Mouse (Mus musculus): ENCODE results near the gene Sval1. TPM values are rescaled to one million over a fixed set of nuclear protein-coding genes. Genes with fewer than 3 reads are reported as not detected.

Gene Sval1
- polyA plus RNA-seq (2011; ENCODE audit: insufficient read depth, insufficient read length, low replicate concordance, missing spikeins): not detected in 2 replicates

DNA sequence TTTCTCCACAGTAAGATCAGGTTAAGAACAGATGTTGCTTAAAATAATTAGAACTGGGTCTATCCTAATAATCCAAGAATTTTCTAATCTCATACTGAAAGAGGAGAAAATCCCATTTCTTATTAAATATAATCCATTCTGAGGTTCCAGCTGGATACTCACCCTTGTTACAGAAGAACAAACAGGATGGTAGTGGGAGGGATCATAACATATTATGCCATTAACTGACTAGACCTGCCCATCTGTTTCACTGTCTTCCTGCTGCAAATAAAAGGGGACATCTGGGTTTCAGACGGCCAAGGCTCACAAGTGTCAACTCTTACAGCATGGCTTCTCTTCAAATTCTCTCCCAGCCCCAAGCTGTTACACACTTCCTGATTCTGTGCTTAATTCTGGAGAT lies at the start of gene Sval1:
Sval1 (plus strand) TSS at position 301 of the 400 bp plus-strand sequence.
- no peak within 1 kb of the TSS for H3K27ac ChIP-seq (ENCODE audit: control insufficient read depth, insufficient read depth, low read depth, low read length, poor library complexity)
- WGBS: 70% methylated on average over 1 of the region's 1 CpGs
- TF ChIP-seq POLR2A (IDR thresholded peaks at IDR 0.05; ENCODE audit: borderline replicate concordance, control insufficient read depth, low read depth, low read length) (no peak), CTCF (IDR thresholded peaks at IDR 0.05; ENCODE audit: control insufficient read depth, insufficient read depth, low read length) (no peak)
- no peak within 1 kb of the TSS for H3K4me3 ChIP-seq (replicated peaks; ENCODE audit: control insufficient read depth, low read depth, low read length)
- H3K4me1 ChIP-seq (ENCODE audit: control insufficient read depth, insufficient read depth, low read length): no peaks in the 10 kb centered on the region

DNA sequence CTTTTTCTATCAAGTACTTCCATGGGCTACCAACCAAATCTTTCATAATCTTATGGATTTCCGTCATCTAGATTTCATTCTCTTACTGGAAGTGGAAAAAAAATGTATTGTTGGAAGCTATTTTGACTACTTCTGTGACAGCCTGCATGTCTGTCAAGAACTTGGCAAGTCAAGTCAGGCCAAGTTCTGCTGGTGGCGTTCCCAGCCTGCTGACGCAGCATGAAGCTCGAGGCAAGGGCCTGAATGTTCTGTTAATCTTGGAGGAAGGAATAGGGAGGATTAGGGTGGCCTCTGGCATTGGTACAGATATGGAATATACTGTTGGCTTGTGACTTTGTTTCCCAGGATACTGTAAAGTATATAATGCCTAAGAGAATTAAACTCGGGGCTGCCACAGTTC lies 39.8 kb upstream of the Sval1 start:
- Histone ChIP-seq H3K4me3 (replicated peaks; ENCODE audit: control insufficient read depth, low read depth, low read length) (no peak overlapping the region), H3K4me1 (ENCODE audit: control insufficient read depth, insufficient read depth, low read length) (no peaks in the 10 kb centered on the region), H3K27ac (ENCODE audit: control insufficient read depth, insufficient read depth, low read depth, low read length, poor library complexity) (no peak overlapping the region)
- TF ChIP-seq POLR2A (IDR thresholded peaks at IDR 0.05; ENCODE audit: borderline replicate concordance, control insufficient read depth, low read depth, low read length) (no peak), CTCF (IDR thresholded peaks at IDR 0.05; ENCODE audit: control insufficient read depth, insufficient read depth, low read length) (no peak)
- 77% methylated on average over 5 of the region's 5 CpGs for WGBS

DNA sequence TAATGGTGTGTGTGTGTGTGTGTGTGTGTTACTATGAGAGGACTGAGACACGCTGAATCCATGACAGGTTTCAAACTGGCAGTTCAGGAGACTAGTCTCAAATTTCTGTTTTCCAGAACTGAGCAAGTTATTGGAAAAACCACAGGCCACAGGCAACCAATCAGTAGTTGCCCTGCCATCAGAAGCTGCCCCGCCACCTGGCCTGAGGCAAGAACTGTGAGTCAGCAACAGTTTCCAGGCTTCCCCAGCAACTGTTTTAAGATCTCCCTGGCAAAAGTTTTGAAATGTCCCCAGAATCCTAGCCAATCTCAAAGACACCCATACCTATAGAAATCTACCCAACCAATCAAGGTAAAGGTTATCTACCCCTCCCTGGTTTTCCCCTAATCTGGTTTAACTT lies 36.5 kb upstream of the Sval1 start:
- H3K27ac ChIP-seq (ENCODE audit: control insufficient read depth, insufficient read depth, low read depth, low read length, poor library complexity): no peak overlapping the region
- H3K4me3 ChIP-seq (replicated peaks; ENCODE audit: control insufficient read depth, low read depth, low read length): no peak overlapping the region
- no peak for TF ChIP-seq CTCF (IDR thresholded peaks at IDR 0.05; ENCODE audit: control insufficient read depth, insufficient read depth, low read length)
- TF ChIP-seq POLR2A (IDR thresholded peaks at IDR 0.05; ENCODE audit: borderline replicate concordance, control insufficient read depth, low read depth, low read length): no peak
- 66% methylated on average over 2 of the region's 2 CpGs for WGBS
- no peaks in the 10 kb centered on the region for H3K4me1 ChIP-seq (ENCODE audit: control insufficient read depth, insufficient read depth, low read length)

DNA sequence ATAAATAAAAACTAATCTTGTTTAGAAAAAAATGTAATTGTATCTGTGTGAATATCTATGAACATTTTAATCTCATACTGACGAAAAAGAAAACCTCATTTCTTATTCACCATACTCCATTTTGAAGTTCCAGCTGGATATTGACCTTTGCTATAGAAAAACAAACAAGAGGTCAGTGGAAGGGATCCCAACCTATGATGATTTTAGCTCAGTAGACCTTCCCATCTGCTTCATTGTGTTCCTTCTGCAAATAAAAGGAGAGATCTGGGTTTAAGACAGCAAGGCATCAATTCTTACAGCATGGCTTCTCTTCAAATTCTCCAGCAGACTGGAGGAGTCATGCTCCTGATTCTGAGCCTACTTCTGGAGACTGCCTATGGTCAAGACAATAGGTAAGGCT lies 16.4 kb downstream of the Sval1 start, which contains the start of gene Sval3:
Sval3 (plus strand) TSS at position 301 of the 400 bp plus-strand sequence.
- Histone ChIP-seq H3K4me1 (ENCODE audit: control insufficient read depth, insufficient read depth, low read length) (no peaks in the 10 kb centered on the region), H3K4me3 (replicated peaks; ENCODE audit: control insufficient read depth, low read depth, low read length) (no peak within 1 kb of the TSS), H3K27ac (ENCODE audit: control insufficient read depth, insufficient read depth, low read depth, low read length, poor library complexity) (no peak within 1 kb of the TSS)
- TF ChIP-seq POLR2A (IDR thresholded peaks at IDR 0.05; ENCODE audit: borderline replicate concordance, control insufficient read depth, low read depth, low read length) (no peak), CTCF (IDR thresholded peaks at IDR 0.05; ENCODE audit: control insufficient read depth, insufficient read depth, low read length) (no peak)
- 61% methylated on average over 1 of the region's 1 CpGs for WGBS

Other genes with a start within 250 kb of the Sval1 start
- 1,009 and 1,115 TPM in 2 replicates for gene Kel, start 247.3 kb upstream of the Sval1 start, polyA plus RNA-seq (2011; ENCODE audit: insufficient read depth, insufficient read length, low replicate concordance, missing spikeins)
- not detected in 2 replicates for gene Olfr459, start 176.5 kb upstream of the Sval1 start, polyA plus RNA-seq (2011; ENCODE audit: insufficient read depth, insufficient read length, low replicate concordance, missing spikeins)
- not detected in 2 replicates for gene Pip, start 104.1 kb upstream of the Sval1 start, polyA plus RNA-seq (2011; ENCODE audit: insufficient read depth, insufficient read length, low replicate concordance, missing spikeins)
- gene Sval2, start 98.6 kb upstream of the Sval1 start, polyA plus RNA-seq (2011; ENCODE audit: insufficient read depth, insufficient read length, low replicate concordance, missing spikeins): not detected in 2 replicates
- not detected in 2 replicates for gene Sval3, start 16.5 kb downstream of the Sval1 start, polyA plus RNA-seq (2011; ENCODE audit: insufficient read depth, insufficient read length, low replicate concordance, missing spikeins)
- gene Sva, start 86.8 kb downstream of the Sval1 start, polyA plus RNA-seq (2011; ENCODE audit: insufficient read depth, insufficient read length, low replicate concordance, missing spikeins): not detected in 2 replicates
- not detected in 2 replicates for gene Tas2r139, start 189.3 kb downstream of the Sval1 start, polyA plus RNA-seq (2011; ENCODE audit: insufficient read depth, insufficient read length, low replicate concordance, missing spikeins)